Mouse (Mus musculus) cerebellum, adult (tissue): Measurements from ENCODE around the gene C77080.

Source experiments
- ATAC-seq: cut with Nextera tagmentation; 2 replicates; pipeline ENCODE4 v1.9.2; 2017; ENCODE audit warnings: mild to moderate bottlenecking, moderate library complexity, mixed read lengths; ENCODE audit not compliant: insufficient number of reproducible peaks, low FRiP score, low TSS enrichment

C77080 gene

DNA sequence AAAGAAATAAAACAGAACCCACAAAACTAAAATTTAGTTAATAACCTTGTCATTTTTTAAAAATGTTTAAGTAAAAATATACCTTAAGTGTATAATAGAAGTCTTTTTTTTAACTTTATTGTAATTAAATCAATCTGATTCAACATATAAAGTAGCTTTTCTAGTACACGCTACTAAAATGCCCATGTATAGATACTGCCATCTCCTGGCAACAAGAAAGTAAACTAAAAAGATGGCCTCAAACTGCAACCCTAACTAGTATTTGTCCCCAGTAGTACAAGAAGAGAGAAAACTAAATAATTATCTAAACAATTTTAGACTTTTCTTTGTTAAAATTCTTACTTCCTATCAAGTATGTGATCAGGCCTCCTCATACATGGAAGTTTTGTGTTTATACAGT is 81.6 kb downstream of the C77080 start:
- ATAC-seq: no peak

DNA sequence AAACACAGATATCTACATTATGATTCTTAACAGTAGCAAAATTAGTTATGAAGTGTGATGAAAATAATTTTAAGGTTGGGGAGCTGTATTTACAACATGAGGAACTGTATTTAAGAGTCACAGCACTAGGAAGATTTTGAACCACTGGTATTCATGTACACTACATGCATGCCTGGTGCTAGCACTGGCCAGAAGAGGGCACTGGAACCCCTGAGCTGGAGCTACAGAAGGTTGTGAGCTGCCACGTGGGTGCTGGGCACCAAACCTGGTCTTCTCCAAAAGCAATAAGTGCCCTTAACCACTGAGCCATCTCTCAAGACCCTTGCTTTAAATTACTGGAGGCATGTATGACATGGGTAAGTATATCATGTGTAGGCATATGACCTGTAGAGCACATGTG is 88.7 kb downstream of the C77080 start:
- ATAC-seq: no peak
